Comparison of ENCODE assay signal across 8 mouse cellular contexts in the genomic region with DNA sequence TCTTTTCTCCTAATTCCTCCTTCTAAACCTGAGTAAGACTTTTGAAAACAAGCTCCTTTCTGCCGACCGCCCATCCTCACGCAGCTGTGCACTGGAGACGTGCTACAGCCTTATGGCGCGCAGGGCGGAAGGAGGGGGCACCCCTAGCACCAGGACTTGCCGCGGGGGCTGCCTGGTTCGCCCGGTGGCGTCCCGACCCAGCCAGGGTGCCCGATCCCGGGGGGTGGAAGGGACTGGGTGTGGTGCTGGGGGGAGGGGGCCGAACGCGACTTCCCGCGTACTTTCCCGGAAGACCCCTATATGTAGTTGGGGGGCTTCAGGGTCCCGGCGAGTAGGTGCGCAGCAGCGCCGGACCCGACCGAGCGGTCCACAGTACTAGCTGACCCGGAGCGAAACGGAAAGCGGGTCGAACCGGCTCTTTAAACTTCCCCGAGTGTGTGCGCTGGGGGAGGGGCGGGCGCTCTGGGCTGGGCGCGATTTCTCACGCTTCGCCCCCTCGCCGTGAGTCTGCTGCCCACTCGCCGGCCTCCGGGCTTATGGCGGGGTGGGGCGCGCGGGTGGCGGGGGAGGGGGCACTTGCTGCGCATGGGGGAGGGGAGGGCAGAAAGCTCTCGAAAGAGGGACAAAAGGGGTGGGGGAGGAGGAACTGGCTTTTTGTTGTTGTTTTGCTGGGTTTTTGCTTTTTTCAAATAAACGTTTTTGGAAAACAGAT. TPM values are rescaled to one million over a fixed set of nuclear protein-coding genes. Genes with fewer than 3 reads are reported as not detected.
DNase-seq lines count a peak whose midpoint lies in the region; ATAC-seq lines count a peak whose summit lies in the region.

No protein-coding gene starts in this region.

- no peaks in the 10 kb centered on the region for H3K27me3 ChIP-seq in hindbrain, embryonic 16.5 days (replicated peaks; ENCODE audit: control insufficient read depth, insufficient read depth, low read length)

- H3K4me1 ChIP-seq in hindbrain, embryonic 16.5 days (ENCODE audit: control insufficient read depth, insufficient read depth, low read depth, low read length): peaks cover 27% of the 10 kb centered on the region

- intact Hi-C loops in left cerebral cortex, postnatal 10 days (cut with DNase I): loop anchor here (2.0 to 5.0 kb wide), 2 partner anchors 71 to 209 kb away; no protein-coding TSS in a partner anchor

- H3K4me3 ChIP-seq in hindbrain, embryonic 16.5 days (ENCODE audit: low read length): peak overlapping the region; percentile 58

- H3K36me3 ChIP-seq in hindbrain, embryonic 16.5 days (ENCODE audit: control insufficient read depth, insufficient read depth, low read length): no peaks in the 10 kb centered on the region

- peak; percentile 64 to 70 for DNase-seq in cerebellum, postnatal 36 days
- DNase-seq in gastrocnemius, adult 8-10 months (ENCODE audit: low spot score in 2 of 2): peak; percentile 49 to 53
- DNase-seq in left cerebral cortex, postnatal 10 days (ENCODE audit: extremely low spot score in 1 of 2, low spot score in 2 of 2): peak; percentile 67 to 93
- peak; percentile 83 for DNase-seq in right cerebral cortex, postnatal 14 days
- peak; percentile 81 for DNase-seq in yolk sac, embryonic 10.5 days (ENCODE audit: low spot score)

- WGBS in hindbrain, embryonic 16.5 days: under 1% methylated on average over 44 of the region's 56 CpGs

- ATAC-seq in activated CD4-positive, CD25-positive, alpha-beta regulatory T cell, adult 4 months: peak; percentile 12
- ATAC-seq in hindbrain, embryonic 16.5 days: peak; percentile 31
- peak; percentile 25 for ATAC-seq in megakaryocyte, adult 5-6 weeks (ENCODE audit: poor library complexity, severe bottlenecking)

- H3K27ac ChIP-seq in hindbrain, embryonic 16.5 days (ENCODE audit: low read depth, low read length): peak overlapping the region; percentile 99

- peak overlapping the region; percentile 96 for H3K9ac ChIP-seq in hindbrain, embryonic 16.5 days (ENCODE audit: low read depth, low read length)

- peak overlapping the region; percentile 82 for H3K4me2 ChIP-seq in hindbrain, embryonic 16.5 days (ENCODE audit: low read length)

- no peaks in the 10 kb centered on the region for H3K9me3 ChIP-seq in hindbrain, embryonic 16.5 days (ENCODE audit: control insufficient read depth, low read length)

RNA-seq across cellular contexts. Expression of a gene that starts 2.3 kb away (rescaled TPM):
- polyA plus RNA-seq in activated CD4-positive, CD25-positive, alpha-beta regulatory T cell, adult 4 months (2017; shearing (Covaris generic)): 100 to 1,000 TPM; 108 to 132 TPM
- 10 to 100 TPM; 56.9 to 73.2 (median 69.1) TPM for total RNA-seq in gastrocnemius, adult 8-10 months (2022)
- 115 and 156 TPM in 2 replicates for polyA plus RNA-seq in hindbrain, embryonic 16.5 days (2015; fragmentation: Nextera tagmentation; extraction: Ambion mirVana)
- total RNA-seq in left cerebral cortex, postnatal 10 days (2021): 100 to 1,000 TPM; 232 to 233 TPM
- total RNA-seq in megakaryocyte, adult 5-6 weeks (2015): 257 and 275 TPM in 2 replicates
- 587 and 621 TPM in 2 replicates for total RNA-seq in megakaryocyte, adult 5-6 weeks (2017)

Comparison
In these comparisons a context has a peak if more than half of its experiments do, and no peak if none do; other contexts are left out.
1. Peak in every context shown above with its lines: DNase-seq, ATAC-seq, H3K4me3 ChIP-seq and H3K27ac ChIP-seq.